Mouse (Mus musculus): ENCODE results near the gene Vash1.

GRCm38 (mm10) chr12:86725706-86726105 is 47.2 kb downstream of the Vash1 start:
- TF ChIP-seq E2F4 (IDR thresholded peaks at IDR 0.05; ENCODE audit: insufficient read depth) (no peak), MYOD1 (IDR thresholded peaks at IDR 0.05; ENCODE audit: control insufficient read depth in 1 of 3, insufficient read length in 2 of 3, low read depth in 2 of 3) (no peak), USF1 (IDR thresholded peaks at IDR 0.05; ENCODE audit: low read depth) (no peak), POLR2A (IDR thresholded peaks at IDR 0.05; ENCODE audit: insufficient read length, low read depth) (no peak), CEBPB (IDR thresholded peaks at IDR 0.05; ENCODE audit: insufficient read depth, poor library complexity, severe bottlenecking) (no peak), POLR2AphosphoS2 (IDR thresholded peaks at IDR 0.05; ENCODE audit: insufficient read length, low read depth) (no peak)
